Mouse (Mus musculus) myocyte (in vitro differentiated cells): ENCODE results near the gene Fam210b.

Source experiments
- CEBPB ChIP-seq: IDR thresholded peaks from 2 replicates; pipeline ENCODE4 v1.6.1; 2011; ENCODE audit warnings: mild to moderate bottlenecking, moderate library complexity; ENCODE audit not compliant: poor library complexity, insufficient read depth, severe bottlenecking
- E2F4 ChIP-seq: IDR thresholded peaks from one replicate; pipeline ENCODE4 v1.6.1; 2011; ENCODE audit warnings: mild to moderate bottlenecking, control low read depth, moderate library complexity; ENCODE audit not compliant: insufficient read depth
- MAX ChIP-seq: IDR thresholded peaks from one replicate; pipeline ENCODE4 v1.6.1; 2011; ENCODE audit warnings: low read depth, mild to moderate bottlenecking, control low read depth
- MYOD1 ChIP-seq, 3 experiments: IDR thresholded peaks; one replicate each; pipeline ENCODE4 v1.6.1; 2011; ENCODE audit warnings: control low read depth in 2 of 3, low read depth in 2 of 3, mild to moderate bottlenecking in 2 of 3, moderate library complexity in 1 of 3; ENCODE audit not compliant: insufficient read length in 2 of 3, control insufficient read depth in 1 of 3
- MYOG ChIP-seq, 3 experiments: IDR thresholded peaks; one replicate each; pipeline ENCODE4 v1.6.1; 2011; ENCODE audit warnings: control low read depth in 2 of 3, low read depth in 2 of 3, mild to moderate bottlenecking in 2 of 3; ENCODE audit not compliant: insufficient read length in 2 of 3, control insufficient read depth in 1 of 3, insufficient read depth in 1 of 3
- POLR2A ChIP-seq: IDR thresholded peaks from one replicate; pipeline ENCODE4 v1.6.1; 2011; ENCODE audit warnings: low read depth, mild to moderate bottlenecking, control low read depth, moderate library complexity; ENCODE audit not compliant: insufficient read length
- POLR2AphosphoS2 ChIP-seq: IDR thresholded peaks from one replicate; pipeline ENCODE4 v1.6.1; 2011; ENCODE audit warnings: low read depth, control low read depth; ENCODE audit not compliant: insufficient read length
- REST ChIP-seq: IDR thresholded peaks from one replicate; pipeline ENCODE4 v1.6.1; 2011; ENCODE audit warnings: mild to moderate bottlenecking, control low read depth, moderate library complexity; ENCODE audit not compliant: insufficient read depth, insufficient read length
- SRF ChIP-seq: IDR thresholded peaks from one replicate; pipeline ENCODE4 v1.6.1; 2011; ENCODE audit warnings: low read depth; ENCODE audit not compliant: control insufficient read depth, insufficient read length
- TCF12 ChIP-seq: IDR thresholded peaks from one replicate; pipeline ENCODE4 v1.6.1; 2011; ENCODE audit warnings: mild to moderate bottlenecking, control low read depth; ENCODE audit not compliant: poor library complexity, insufficient read depth, severe bottlenecking
- TCF3 ChIP-seq: IDR thresholded peaks from one replicate; pipeline ENCODE4 v1.6.1; 2011; ENCODE audit warnings: low read depth, control low read depth; ENCODE audit not compliant: insufficient read length
- USF1 ChIP-seq: IDR thresholded peaks from one replicate; pipeline ENCODE4 v1.6.1; 2011; ENCODE audit warnings: low read depth, mild to moderate bottlenecking, control low read depth, moderate library complexity

DNA sequence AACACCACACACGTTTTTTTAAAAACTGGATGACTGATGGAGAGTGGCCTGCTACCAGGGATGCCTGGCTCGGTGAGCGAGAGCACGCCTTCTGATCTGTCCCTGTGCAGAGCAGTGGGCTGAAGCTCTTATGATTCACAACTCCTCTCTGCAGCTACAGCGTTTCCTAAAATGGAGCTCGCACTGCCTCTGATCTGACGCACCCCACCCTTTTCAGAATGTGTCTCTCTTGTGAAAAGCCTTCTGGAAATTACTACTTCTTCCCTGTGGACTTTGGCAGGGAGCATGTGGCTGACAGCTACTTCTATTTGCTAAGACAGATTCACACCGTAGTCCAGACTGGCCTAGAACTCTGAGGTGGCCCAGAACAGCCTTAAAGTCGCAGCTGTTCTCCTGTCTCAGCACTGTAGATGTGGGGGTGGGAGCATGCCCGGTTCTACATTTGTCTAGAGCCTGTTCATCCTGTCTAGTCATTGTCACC lies 46.7 kb downstream of the Fam210b start:
- TF ChIP-seq USF1 (no peak), POLR2A (no peak), E2F4 (no peak), SRF (no peak), MAX (no peak), TCF3 (no peak), MYOD1 (IDR thresholded peaks at IDR 0.05; ENCODE audit: control insufficient read depth in 1 of 3, insufficient read length in 2 of 3, low read depth in 2 of 3) (peak in 2 of 3 experiments; percentile 31 to 66), TCF12 (no peak), MYOG (IDR thresholded peaks at IDR 0.05; ENCODE audit: control insufficient read depth in 1 of 3, insufficient read depth in 1 of 3, insufficient read length in 2 of 3, low read depth in 2 of 3) (peak in 1 of 3 experiments; percentile 34), POLR2AphosphoS2 (no peak), CEBPB (no peak), REST (no peak)
